Mouse (Mus musculus): ENCODE results near the gene Olfr1143. TPM values are rescaled to one million over a fixed set of nuclear protein-coding genes. Genes with fewer than 3 reads are reported as not detected.

The Olfr1143 gene
- not detected for polyA plus RNA-seq (2014; fragmentation: Illumina TruSeq; extraction: RNeasy Lipid Tissue Mini Kit (QIAGEN cat#74804); ENCODE audit: low read depth, low replicate concordance)

GRCm38 (mm10) chr2:87800292-87800691, at the start of gene Olfr1143:
Gene Olfr1143 (plus strand): TSS chr2:87800592.

GRCm38 (mm10) chr2:87753891-87754290, 46.5 kb upstream of the Olfr1143 start, which contains the start of gene Olfr1141:
Gene Olfr1141 (minus strand): TSS chr2:87753991.

GRCm38 (mm10) chr2:87779183-87779582, 21.2 kb upstream of the Olfr1143 start, which contains the start of gene Olfr152:
Gene Olfr152 (plus strand): TSS chr2:87779483.

GRCm38 (mm10) chr2:87809522-87809921, 9.1 kb downstream of the Olfr1143 start, which contains the start of gene Olfr1145:
Gene Olfr1145 (plus strand): TSS chr2:87809822.

GRCm38 (mm10) chr2:87830233-87830632, 29.8 kb downstream of the Olfr1143 start, which contains the start of gene Olfr1148:
Gene Olfr1148 (plus strand): TSS chr2:87830533.

GRCm38 (mm10) chr2:87843693-87844092, 43.3 kb downstream of the Olfr1143 start, which contains the start of gene Olfr1150-ps1:
Gene Olfr1150-ps1 (plus strand): TSS chr2:87843993.

Other genes with a start within 250 kb of the Olfr1143 start
- gene Olfr1129, start 226.7 kb upstream of the Olfr1143 start, polyA plus RNA-seq (2014; fragmentation: Illumina TruSeq; extraction: RNeasy Lipid Tissue Mini Kit (QIAGEN cat#74804); ENCODE audit: low read depth, low replicate concordance), result not detected
- gene Olfr1130, start 194.4 kb upstream of the Olfr1143 start, polyA plus RNA-seq (2014; fragmentation: Illumina TruSeq; extraction: RNeasy Lipid Tissue Mini Kit (QIAGEN cat#74804); ENCODE audit: low read depth, low replicate concordance), result not detected
- not detected for gene Olfr1131, start 173.5 kb upstream of the Olfr1143 start, polyA plus RNA-seq (2014; fragmentation: Illumina TruSeq; extraction: RNeasy Lipid Tissue Mini Kit (QIAGEN cat#74804); ENCODE audit: low read depth, low replicate concordance)
- not detected for gene Olfr1132, start 163.1 kb upstream of the Olfr1143 start, polyA plus RNA-seq (2014; fragmentation: Illumina TruSeq; extraction: RNeasy Lipid Tissue Mini Kit (QIAGEN cat#74804); ENCODE audit: low read depth, low replicate concordance)
- not detected for gene Olfr1133, start 153.2 kb upstream of the Olfr1143 start, polyA plus RNA-seq (2014; fragmentation: Illumina TruSeq; extraction: RNeasy Lipid Tissue Mini Kit (QIAGEN cat#74804); ENCODE audit: low read depth, low replicate concordance)
- gene Olfr1134, start 142.1 kb upstream of the Olfr1143 start, polyA plus RNA-seq (2014; fragmentation: Illumina TruSeq; extraction: RNeasy Lipid Tissue Mini Kit (QIAGEN cat#74804); ENCODE audit: low read depth, low replicate concordance), result not detected
- gene Olfr1135, start 126.9 kb upstream of the Olfr1143 start, polyA plus RNA-seq (2014; fragmentation: Illumina TruSeq; extraction: RNeasy Lipid Tissue Mini Kit (QIAGEN cat#74804); ENCODE audit: low read depth, low replicate concordance), result not detected
- not detected for gene Olfr1136, start 106.6 kb upstream of the Olfr1143 start, polyA plus RNA-seq (2014; fragmentation: Illumina TruSeq; extraction: RNeasy Lipid Tissue Mini Kit (QIAGEN cat#74804); ENCODE audit: low read depth, low replicate concordance)
- gene Olfr1137, start 87.4 kb upstream of the Olfr1143 start, polyA plus RNA-seq (2014; fragmentation: Illumina TruSeq; extraction: RNeasy Lipid Tissue Mini Kit (QIAGEN cat#74804); ENCODE audit: low read depth, low replicate concordance), result not detected
- gene Olfr1138, start 60.6 kb upstream of the Olfr1143 start, polyA plus RNA-seq (2014; fragmentation: Illumina TruSeq; extraction: RNeasy Lipid Tissue Mini Kit (QIAGEN cat#74804); ENCODE audit: low read depth, low replicate concordance), result not detected
- gene Olfr1140, start 56.8 kb upstream of the Olfr1143 start, polyA plus RNA-seq (2014; fragmentation: Illumina TruSeq; extraction: RNeasy Lipid Tissue Mini Kit (QIAGEN cat#74804); ENCODE audit: low read depth, low replicate concordance), result not detected
- gene Olfr1141, start 46.6 kb upstream of the Olfr1143 start, polyA plus RNA-seq (2014; fragmentation: Illumina TruSeq; extraction: RNeasy Lipid Tissue Mini Kit (QIAGEN cat#74804); ENCODE audit: low read depth, low replicate concordance), result not detected
- not detected for gene Olfr152, start 21.1 kb upstream of the Olfr1143 start, polyA plus RNA-seq (2014; fragmentation: Illumina TruSeq; extraction: RNeasy Lipid Tissue Mini Kit (QIAGEN cat#74804); ENCODE audit: low read depth, low replicate concordance)
- gene Olfr1145, start 9.2 kb downstream of the Olfr1143 start, polyA plus RNA-seq (2014; fragmentation: Illumina TruSeq; extraction: RNeasy Lipid Tissue Mini Kit (QIAGEN cat#74804); ENCODE audit: low read depth, low replicate concordance), result not detected
- not detected for gene Olfr1148, start 29.9 kb downstream of the Olfr1143 start, polyA plus RNA-seq (2014; fragmentation: Illumina TruSeq; extraction: RNeasy Lipid Tissue Mini Kit (QIAGEN cat#74804); ENCODE audit: low read depth, low replicate concordance)
- gene Olfr1150-ps1, start 43.4 kb downstream of the Olfr1143 start, polyA plus RNA-seq (2014; fragmentation: Illumina TruSeq; extraction: RNeasy Lipid Tissue Mini Kit (QIAGEN cat#74804); ENCODE audit: low read depth, low replicate concordance), result not detected
- not detected for gene Olfr1151, start 55.3 kb downstream of the Olfr1143 start, polyA plus RNA-seq (2014; fragmentation: Illumina TruSeq; extraction: RNeasy Lipid Tissue Mini Kit (QIAGEN cat#74804); ENCODE audit: low read depth, low replicate concordance)
- gene Olfr1152, start 65.9 kb downstream of the Olfr1143 start, polyA plus RNA-seq (2014; fragmentation: Illumina TruSeq; extraction: RNeasy Lipid Tissue Mini Kit (QIAGEN cat#74804); ENCODE audit: low read depth, low replicate concordance), result not detected
- gene Olfr1153, start 94.4 kb downstream of the Olfr1143 start, polyA plus RNA-seq (2014; fragmentation: Illumina TruSeq; extraction: RNeasy Lipid Tissue Mini Kit (QIAGEN cat#74804); ENCODE audit: low read depth, low replicate concordance), result not detected
- not detected for gene Olfr1154, start 104.6 kb downstream of the Olfr1143 start, polyA plus RNA-seq (2014; fragmentation: Illumina TruSeq; extraction: RNeasy Lipid Tissue Mini Kit (QIAGEN cat#74804); ENCODE audit: low read depth, low replicate concordance)
- not detected for gene Olfr1155, start 144.5 kb downstream of the Olfr1143 start, polyA plus RNA-seq (2014; fragmentation: Illumina TruSeq; extraction: RNeasy Lipid Tissue Mini Kit (QIAGEN cat#74804); ENCODE audit: low read depth, low replicate concordance)
- gene Olfr1156, start 152.5 kb downstream of the Olfr1143 start, polyA plus RNA-seq (2014; fragmentation: Illumina TruSeq; extraction: RNeasy Lipid Tissue Mini Kit (QIAGEN cat#74804); ENCODE audit: low read depth, low replicate concordance), result not detected
- not detected for gene Olfr1157, start 167.7 kb downstream of the Olfr1143 start, polyA plus RNA-seq (2014; fragmentation: Illumina TruSeq; extraction: RNeasy Lipid Tissue Mini Kit (QIAGEN cat#74804); ENCODE audit: low read depth, low replicate concordance)
- not detected for gene Olfr74, start 174.1 kb downstream of the Olfr1143 start, polyA plus RNA-seq (2014; fragmentation: Illumina TruSeq; extraction: RNeasy Lipid Tissue Mini Kit (QIAGEN cat#74804); ENCODE audit: low read depth, low replicate concordance)
- gene Olfr1158, start 189.5 kb downstream of the Olfr1143 start, polyA plus RNA-seq (2014; fragmentation: Illumina TruSeq; extraction: RNeasy Lipid Tissue Mini Kit (QIAGEN cat#74804); ENCODE audit: low read depth, low replicate concordance), result not detected
- not detected for gene Olfr1160, start 207.7 kb downstream of the Olfr1143 start, polyA plus RNA-seq (2014; fragmentation: Illumina TruSeq; extraction: RNeasy Lipid Tissue Mini Kit (QIAGEN cat#74804); ENCODE audit: low read depth, low replicate concordance)
- not detected for gene Olfr1161, start 222.2 kb downstream of the Olfr1143 start, polyA plus RNA-seq (2014; fragmentation: Illumina TruSeq; extraction: RNeasy Lipid Tissue Mini Kit (QIAGEN cat#74804); ENCODE audit: low read depth, low replicate concordance)
- not detected for gene Olfr73, start 237.1 kb downstream of the Olfr1143 start, polyA plus RNA-seq (2014; fragmentation: Illumina TruSeq; extraction: RNeasy Lipid Tissue Mini Kit (QIAGEN cat#74804); ENCODE audit: low read depth, low replicate concordance)